Mouse (Mus musculus): Measurements from ENCODE around the gene Zbtb26. TPM values are rescaled to one million over a fixed set of nuclear protein-coding genes. Genes with fewer than 3 reads are reported as not detected.

The Zbtb26 gene
- polyA plus RNA-seq (2015; fragmentation: Nextera tagmentation; extraction: Ambion mirVana), result 8.3 and 9.1 TPM in 2 replicates

GRCm38 (mm10) chr2:37442611-37443591 is at the start of gene Zbtb26, which contains the start of the genes Zbtb6 and Rabgap1:
Gene Zbtb26 (minus strand): TSS chr2:37443135.
Gene Zbtb6 (minus strand): TSS chr2:37443171.
Gene Rabgap1 (plus strand): TSS chr2:37443279.
- H3K4me1 ChIP-seq (ENCODE audit: control insufficient read depth, insufficient read depth, low read length), result peaks cover 28% of the 10 kb centered on the region
- ATAC-seq, result peak; percentile 97
- H3K9me3 ChIP-seq (replicated peaks; ENCODE audit: control insufficient read depth, low read length, poor library complexity, severe bottlenecking), result no peaks in the 10 kb centered on the region
- no peaks in the 10 kb centered on the region for H3K27me3 ChIP-seq (ENCODE audit: control insufficient read depth, insufficient read depth, low read depth, low read length)
- under 1% methylated on average over 48 of the region's 51 CpGs for WGBS
- H3K4me2 ChIP-seq (ENCODE audit: low read length), result peak within 1 kb of the TSS; percentile 88
- peak within 1 kb of the TSS; percentile 88 for H3K9ac ChIP-seq (ENCODE audit: low read depth, low read length)
- peak within 1 kb of the TSS; percentile 75 for H3K4me3 ChIP-seq (ENCODE audit: low read depth, low read length)
- H3K27ac ChIP-seq (ENCODE audit: low read length), result peak within 1 kb of the TSS; percentile 88
- H3K36me3 ChIP-seq (ENCODE audit: control insufficient read depth, insufficient read depth, low read length), result no peaks in the 10 kb centered on the region

- no peak overlapping the region for H3K4me3 ChIP-seq (ENCODE audit: low read depth, low read length)
- ATAC-seq, result no peak
- 97% methylated on average over 2 of the region's 2 CpGs for WGBS
Measured at GRCm38 (mm10) chr2:37488956-37489355, 46.0 kb upstream of the Zbtb26 start.

GRCm38 (mm10) chr2:37486408-37486807 is 43.5 kb upstream of the Zbtb26 start:
- no peak overlapping the region for H3K27ac ChIP-seq (ENCODE audit: low read length)
- no peaks in the 10 kb centered on the region for H3K27me3 ChIP-seq (ENCODE audit: control insufficient read depth, insufficient read depth, low read depth, low read length)
- H3K9ac ChIP-seq (ENCODE audit: low read depth, low read length), result no peak overlapping the region
- H3K9me3 ChIP-seq (replicated peaks; ENCODE audit: control insufficient read depth, low read length, poor library complexity, severe bottlenecking), result no peaks in the 10 kb centered on the region
- no peaks in the 10 kb centered on the region for H3K4me1 ChIP-seq (ENCODE audit: control insufficient read depth, insufficient read depth, low read length)
- ATAC-seq, result no peak
- H3K36me3 ChIP-seq (ENCODE audit: control insufficient read depth, insufficient read depth, low read length), result peaks cover 23% of the 10 kb centered on the region
- H3K4me2 ChIP-seq (ENCODE audit: low read length), result no peak overlapping the region
- no peak overlapping the region for H3K4me3 ChIP-seq (ENCODE audit: low read depth, low read length)

More at GRCm38 (mm10) chr2:37488956-37489355, 46.0 kb upstream of the Zbtb26 start:
- H3K4me2 ChIP-seq (ENCODE audit: low read length), result no peak overlapping the region
- no peaks in the 10 kb centered on the region for H3K4me1 ChIP-seq (ENCODE audit: control insufficient read depth, insufficient read depth, low read length)
- no peak overlapping the region for H3K9ac ChIP-seq (ENCODE audit: low read depth, low read length)
- peaks cover 25% of the 10 kb centered on the region for H3K36me3 ChIP-seq (ENCODE audit: control insufficient read depth, insufficient read depth, low read length)
- no peaks in the 10 kb centered on the region for H3K9me3 ChIP-seq (replicated peaks; ENCODE audit: control insufficient read depth, low read length, poor library complexity, severe bottlenecking)
- H3K27me3 ChIP-seq (ENCODE audit: control insufficient read depth, insufficient read depth, low read depth, low read length), result no peaks in the 10 kb centered on the region
- H3K27ac ChIP-seq (ENCODE audit: low read length), result no peak overlapping the region

- Histone ChIP-seq H3K4me1 (ENCODE audit: control insufficient read depth, insufficient read depth, low read length) (no peaks in the 10 kb centered on the region), H3K27me3 (ENCODE audit: control insufficient read depth, insufficient read depth, low read depth, low read length) (no peaks in the 10 kb centered on the region), H3K9ac (ENCODE audit: low read depth, low read length) (no peak overlapping the region), H3K36me3 (ENCODE audit: control insufficient read depth, insufficient read depth, low read length) (peaks cover 23% of the 10 kb centered on the region), H3K9me3 (replicated peaks; ENCODE audit: control insufficient read depth, low read length, poor library complexity, severe bottlenecking) (no peaks in the 10 kb centered on the region), H3K4me2 (ENCODE audit: low read length) (no peak overlapping the region), H3K4me3 (ENCODE audit: low read depth, low read length) (no peak overlapping the region), H3K27ac (ENCODE audit: low read length) (no peak overlapping the region)
- no peak for ATAC-seq
- 82% methylated on average over 1 of the region's 1 CpGs for WGBS
Measured at GRCm38 (mm10) chr2:37485370-37485769, 42.4 kb upstream of the Zbtb26 start.

- Histone ChIP-seq H3K4me3 (ENCODE audit: low read depth, low read length) (no peak overlapping the region), H3K4me1 (ENCODE audit: control insufficient read depth, insufficient read depth, low read length) (no peaks in the 10 kb centered on the region), H3K27me3 (ENCODE audit: control insufficient read depth, insufficient read depth, low read depth, low read length) (no peaks in the 10 kb centered on the region), H3K27ac (ENCODE audit: low read length) (no peak overlapping the region), H3K36me3 (ENCODE audit: control insufficient read depth, insufficient read depth, low read length) (peaks cover 15% of the 10 kb centered on the region), H3K4me2 (ENCODE audit: low read length) (no peak overlapping the region), H3K9ac (ENCODE audit: low read depth, low read length) (no peak overlapping the region), H3K9me3 (replicated peaks; ENCODE audit: control insufficient read depth, low read length, poor library complexity, severe bottlenecking) (no peaks in the 10 kb centered on the region)
- ATAC-seq, result no peak
- WGBS, result 92% methylated on average over 2 of the region's 2 CpGs
Measured at GRCm38 (mm10) chr2:37484165-37484564, 41.2 kb upstream of the Zbtb26 start.

- Histone ChIP-seq H3K36me3 (ENCODE audit: control insufficient read depth, insufficient read depth, low read length) (peaks cover 24% of the 10 kb centered on the region), H3K9ac (ENCODE audit: low read depth, low read length) (no peak overlapping the region), H3K4me1 (ENCODE audit: control insufficient read depth, insufficient read depth, low read length) (no peaks in the 10 kb centered on the region), H3K4me2 (ENCODE audit: low read length) (no peak overlapping the region), H3K27ac (ENCODE audit: low read length) (no peak overlapping the region), H3K27me3 (ENCODE audit: control insufficient read depth, insufficient read depth, low read depth, low read length) (no peaks in the 10 kb centered on the region), H3K9me3 (replicated peaks; ENCODE audit: control insufficient read depth, low read length, poor library complexity, severe bottlenecking) (no peaks in the 10 kb centered on the region), H3K4me3 (ENCODE audit: low read depth, low read length) (no peak overlapping the region)
- no peak for ATAC-seq
- 94% methylated on average over 2 of the region's 2 CpGs for WGBS
Measured at GRCm38 (mm10) chr2:37480039-37480438, 37.1 kb upstream of the Zbtb26 start.

- ATAC-seq, result no peak
- Histone ChIP-seq H3K9me3 (replicated peaks; ENCODE audit: control insufficient read depth, low read length, poor library complexity, severe bottlenecking) (no peaks in the 10 kb centered on the region), H3K4me3 (ENCODE audit: low read depth, low read length) (no peak overlapping the region), H3K27me3 (ENCODE audit: control insufficient read depth, insufficient read depth, low read depth, low read length) (no peaks in the 10 kb centered on the region), H3K9ac (ENCODE audit: low read depth, low read length) (no peak overlapping the region), H3K27ac (ENCODE audit: low read length) (no peak overlapping the region), H3K4me2 (ENCODE audit: low read length) (no peak overlapping the region), H3K4me1 (ENCODE audit: control insufficient read depth, insufficient read depth, low read length) (no peaks in the 10 kb centered on the region), H3K36me3 (ENCODE audit: control insufficient read depth, insufficient read depth, low read length) (peaks cover 24% of the 10 kb centered on the region)
Measured at GRCm38 (mm10) chr2:37479559-37479958, 36.6 kb upstream of the Zbtb26 start.

GRCm38 (mm10) chr2:37466266-37466665 is 23.3 kb upstream of the Zbtb26 start:
- Histone ChIP-seq H3K4me3 (ENCODE audit: low read depth, low read length) (no peak overlapping the region), H3K9me3 (replicated peaks; ENCODE audit: control insufficient read depth, low read length, poor library complexity, severe bottlenecking) (no peaks in the 10 kb centered on the region), H3K27me3 (ENCODE audit: control insufficient read depth, insufficient read depth, low read depth, low read length) (no peaks in the 10 kb centered on the region), H3K27ac (ENCODE audit: low read length) (no peak overlapping the region), H3K4me2 (ENCODE audit: low read length) (no peak overlapping the region), H3K36me3 (ENCODE audit: control insufficient read depth, insufficient read depth, low read length) (peaks cover 9% of the 10 kb centered on the region; the same call in 1 of the 2 replicates), H3K9ac (ENCODE audit: low read depth, low read length) (no peak overlapping the region), H3K4me1 (ENCODE audit: control insufficient read depth, insufficient read depth, low read length) (no peaks in the 10 kb centered on the region)
- WGBS, result 97% methylated on average over 4 of the region's 4 CpGs
- no peak for ATAC-seq

GRCm38 (mm10) chr2:37460707-37461106 is 17.8 kb upstream of the Zbtb26 start:
- no peak for ATAC-seq
- Histone ChIP-seq H3K4me3 (ENCODE audit: low read depth, low read length) (no peak overlapping the region), H3K27ac (ENCODE audit: low read length) (no peak overlapping the region), H3K4me1 (ENCODE audit: control insufficient read depth, insufficient read depth, low read length) (no peaks in the 10 kb centered on the region), H3K36me3 (ENCODE audit: control insufficient read depth, insufficient read depth, low read length) (no peaks in the 10 kb centered on the region), H3K4me2 (ENCODE audit: low read length) (no peak overlapping the region), H3K27me3 (ENCODE audit: control insufficient read depth, insufficient read depth, low read depth, low read length) (no peaks in the 10 kb centered on the region), H3K9ac (ENCODE audit: low read depth, low read length) (no peak overlapping the region), H3K9me3 (replicated peaks; ENCODE audit: control insufficient read depth, low read length, poor library complexity, severe bottlenecking) (no peaks in the 10 kb centered on the region)
- 97% methylated on average over 4 of the region's 4 CpGs for WGBS

All from midbrain, embryonic 16.5 days (tissue).